Mouse (Mus musculus) CD4-positive helper T cell, adult 2 months (primary cell): Measurements from ENCODE around the gene Msln.

Experiments
- DNase-seq: peaks from one replicate; pipeline ENCODE4 v3.0.0-alpha.2; 2012; ENCODE audit warnings: low read depth, missing footprints, low spot score

The Msln gene

DNA sequence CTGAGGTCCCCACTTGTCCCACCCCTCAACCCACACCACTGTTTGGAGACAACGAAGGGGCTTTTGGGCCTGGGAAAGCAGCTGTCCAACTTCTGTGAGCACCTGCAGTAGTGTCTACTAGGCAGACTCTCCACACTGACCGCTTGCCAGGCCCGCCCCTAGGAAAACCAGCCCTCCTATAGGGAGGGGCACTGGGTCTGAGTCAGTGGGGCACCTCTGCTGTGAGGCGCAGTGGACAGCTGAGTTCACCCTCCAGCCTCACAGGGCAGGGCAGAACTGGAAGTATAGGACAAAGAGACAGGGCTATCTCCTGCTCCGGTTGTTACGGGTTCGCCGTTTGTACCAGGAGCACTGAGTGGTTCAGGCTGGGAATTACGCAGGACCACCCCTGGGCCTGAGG is at the start of gene Msln:
Gene Msln (minus strand): TSS at position 138 of the 400 bp plus-strand sequence.
- no peak for DNase-seq

DNA sequence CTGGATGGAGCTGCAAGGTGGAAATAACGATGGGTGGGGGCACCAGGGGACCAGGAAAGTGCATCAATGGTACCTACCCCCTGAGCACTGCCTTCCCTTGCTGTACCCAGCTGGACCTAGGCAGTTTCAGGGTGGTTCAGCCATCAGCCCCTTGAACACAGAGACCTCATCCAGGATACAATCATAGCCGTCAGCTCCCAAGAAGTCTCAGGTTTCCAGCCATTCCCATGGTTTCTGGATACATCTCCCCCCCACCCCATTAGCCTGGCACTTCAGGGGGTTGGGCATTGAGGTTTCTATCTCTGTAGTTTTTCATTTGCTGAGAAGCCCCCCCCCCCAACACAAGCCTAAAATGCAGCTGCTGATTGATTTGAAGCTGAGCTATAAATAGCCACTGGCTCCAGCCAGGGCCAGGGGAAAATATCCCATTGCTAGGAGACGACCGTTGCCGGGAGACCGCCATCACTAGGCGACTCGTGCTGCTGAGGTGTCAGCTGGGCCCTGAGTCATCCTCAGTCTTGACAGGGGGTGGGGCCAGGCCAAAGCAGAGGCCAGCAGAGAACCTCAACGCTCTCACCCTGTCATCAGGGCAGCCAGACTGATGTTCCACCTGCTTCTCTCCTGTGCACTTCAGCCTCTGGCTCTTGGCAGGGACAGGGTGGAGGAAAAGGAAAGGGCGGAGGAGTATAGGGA is 48.8 kb upstream of the Msln start:
- DNase-seq = no peak

DNA sequence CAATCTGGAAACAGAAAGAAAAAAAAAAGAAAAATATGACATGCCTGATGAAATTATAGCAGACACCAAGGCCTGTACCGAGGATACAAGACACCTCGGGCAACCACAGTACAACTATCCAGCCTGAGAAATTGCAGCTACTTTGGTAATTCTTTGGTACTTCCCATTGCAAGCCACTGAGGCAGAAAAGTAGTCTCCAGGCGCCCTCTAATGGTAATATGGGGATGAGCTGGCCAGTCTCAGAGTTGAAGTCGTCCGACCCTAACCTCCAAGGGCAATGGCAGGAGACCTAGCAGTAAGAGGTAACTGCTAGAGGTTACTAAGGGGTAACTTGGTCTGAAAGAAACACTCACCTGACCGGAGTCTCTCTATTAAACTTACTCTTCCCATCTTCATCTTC is 46.9 kb upstream of the Msln start:
- peak; percentile 82 for DNase-seq

DNA sequence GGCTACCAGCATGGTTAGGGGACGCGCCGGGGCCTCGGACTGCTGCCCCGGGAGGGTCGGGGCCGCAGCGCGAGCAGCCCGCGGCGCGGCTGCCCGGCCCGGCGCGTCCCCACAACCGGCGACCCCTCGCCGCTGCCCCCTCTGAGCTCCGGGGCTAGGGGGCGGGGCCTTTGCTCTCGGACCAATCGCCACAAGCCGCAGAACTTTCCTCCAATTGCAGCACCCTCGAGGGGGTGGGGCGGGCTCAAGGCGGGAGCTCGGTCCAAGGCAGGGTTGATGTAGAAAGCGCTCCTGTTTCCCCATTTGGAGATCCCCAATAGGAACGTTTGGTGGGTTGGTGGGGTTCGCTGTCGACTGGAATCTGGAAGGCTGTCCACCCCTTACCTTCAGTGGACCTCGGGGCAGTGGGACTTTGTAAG is 42.8 kb upstream of the Msln start, which contains the start of gene Metrn:
Gene Metrn (minus strand): TSS at position 186 of the 419 bp plus-strand sequence.
- peak; percentile 84 for DNase-seq

DNA sequence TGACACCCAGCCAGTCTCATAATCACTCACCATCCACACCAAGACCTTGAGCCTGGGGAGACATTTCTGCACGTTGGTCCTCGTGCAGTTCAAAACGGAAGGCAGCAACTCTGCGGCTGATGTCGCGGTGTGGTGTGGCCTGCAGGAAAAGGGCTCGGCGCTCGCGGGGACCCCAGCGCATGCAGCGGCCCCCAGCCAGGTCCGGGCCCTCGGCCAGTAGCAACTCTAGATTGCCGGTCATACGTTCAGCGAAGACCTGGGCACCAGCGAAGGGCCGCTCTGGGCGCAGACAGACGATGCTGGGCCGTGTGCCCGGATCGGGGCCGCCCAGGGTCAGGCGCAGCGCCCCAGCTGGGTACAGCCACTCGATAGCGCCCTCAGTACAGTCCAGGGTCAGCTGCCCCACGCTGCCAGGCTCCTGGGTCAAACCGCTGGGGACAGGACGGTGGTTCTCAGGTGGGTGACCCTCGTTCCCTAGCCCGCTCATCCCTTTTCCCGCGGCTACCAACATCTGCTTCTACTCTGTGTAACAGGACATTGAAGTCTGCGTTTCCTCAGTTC is 42.1 kb upstream of the Msln start:
- no peak for DNase-seq

DNA sequence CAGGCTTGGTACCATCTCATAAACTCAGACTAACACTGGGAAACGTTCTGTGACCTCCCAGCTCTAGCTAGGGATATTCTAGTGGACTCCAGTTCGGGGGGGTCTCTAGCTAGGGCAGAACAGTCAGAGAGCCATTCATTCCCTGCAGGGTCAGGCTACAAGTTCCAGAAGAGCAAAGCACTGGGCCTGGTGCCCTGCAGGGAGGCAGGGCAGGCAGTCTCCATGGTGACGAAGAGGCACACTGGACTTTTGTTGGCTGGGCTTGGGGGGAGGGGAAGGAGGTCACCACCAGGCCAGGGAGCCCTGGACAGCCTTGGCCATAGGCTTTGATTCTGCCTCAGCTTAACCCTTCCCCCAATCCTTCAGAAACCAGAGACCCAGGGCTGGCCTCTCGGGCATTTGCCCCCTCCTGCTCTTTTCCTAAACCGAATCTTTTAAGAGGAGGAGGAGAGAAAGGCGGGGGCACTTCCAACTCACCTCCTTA is 41.5 kb upstream of the Msln start, which contains the start of gene AC134908.4:
Gene AC134908.4 (minus strand): TSS at position 51 of the 484 bp plus-strand sequence.
- no peak for DNase-seq

DNA sequence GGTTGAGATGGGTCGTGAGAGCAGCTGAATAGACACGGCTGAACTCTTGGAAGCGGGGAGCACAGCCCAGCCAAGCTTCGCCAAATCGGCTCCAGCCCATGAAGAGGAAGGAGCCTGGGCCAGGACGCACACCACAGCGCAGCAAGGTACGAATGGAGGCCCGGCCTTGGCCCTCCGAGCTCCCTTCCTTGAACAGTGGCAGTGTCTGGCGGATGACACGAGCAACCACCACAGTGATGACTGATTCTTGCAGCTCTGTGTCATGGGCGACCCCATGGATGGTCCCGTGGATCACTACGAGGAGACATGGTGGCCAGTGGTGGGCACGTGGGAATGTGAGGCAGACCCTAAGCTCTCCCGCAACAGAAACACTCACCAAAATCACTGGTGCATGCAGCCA is 40.8 kb upstream of the Msln start:
- DNase-seq = no peak

DNA sequence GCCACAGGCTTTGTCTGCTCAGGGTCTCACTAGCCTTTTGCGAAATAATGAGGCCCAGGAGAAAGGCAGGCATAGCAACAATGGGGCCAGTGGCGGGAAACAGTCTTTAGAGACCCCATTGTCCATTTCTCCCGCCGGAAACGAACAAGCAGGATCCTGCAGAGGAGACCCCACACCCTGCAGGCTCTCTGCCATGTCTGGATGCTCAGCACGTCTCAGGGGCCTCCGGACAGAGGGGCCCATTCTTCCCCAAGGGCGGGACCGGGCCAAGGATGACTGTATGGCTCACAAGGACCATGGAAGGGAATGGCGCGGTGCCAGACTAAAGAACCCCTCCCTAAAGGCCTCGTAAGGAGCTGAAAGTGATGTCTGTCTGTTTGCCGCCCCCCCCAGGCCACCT is 40.0 kb upstream of the Msln start:
- no peak for DNase-seq

DNA sequence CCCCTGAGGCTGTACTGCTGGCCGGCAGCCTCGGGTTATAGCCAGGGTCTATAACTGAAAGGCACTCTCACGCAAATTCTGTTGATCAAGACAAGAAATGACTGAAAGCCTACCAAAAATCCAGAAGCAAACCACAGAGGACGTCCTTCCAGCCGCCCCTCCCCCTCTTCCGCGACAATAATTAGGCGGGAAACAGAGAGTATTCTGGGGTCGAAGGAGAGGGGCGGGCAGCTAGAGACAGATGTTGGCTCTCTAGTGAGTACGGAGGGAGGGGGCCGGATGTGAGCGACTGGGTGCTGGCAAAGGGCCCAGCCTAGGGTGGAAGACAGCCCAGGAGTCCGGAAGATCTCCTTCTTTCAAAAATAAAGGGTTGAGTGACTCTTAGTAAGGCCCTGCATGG is 38.4 kb upstream of the Msln start, which contains the start of gene Fam173a:
Gene Fam173a (minus strand): TSS at position 287 of the 400 bp plus-strand sequence.
- DNase-seq = peak; percentile 88

DNA sequence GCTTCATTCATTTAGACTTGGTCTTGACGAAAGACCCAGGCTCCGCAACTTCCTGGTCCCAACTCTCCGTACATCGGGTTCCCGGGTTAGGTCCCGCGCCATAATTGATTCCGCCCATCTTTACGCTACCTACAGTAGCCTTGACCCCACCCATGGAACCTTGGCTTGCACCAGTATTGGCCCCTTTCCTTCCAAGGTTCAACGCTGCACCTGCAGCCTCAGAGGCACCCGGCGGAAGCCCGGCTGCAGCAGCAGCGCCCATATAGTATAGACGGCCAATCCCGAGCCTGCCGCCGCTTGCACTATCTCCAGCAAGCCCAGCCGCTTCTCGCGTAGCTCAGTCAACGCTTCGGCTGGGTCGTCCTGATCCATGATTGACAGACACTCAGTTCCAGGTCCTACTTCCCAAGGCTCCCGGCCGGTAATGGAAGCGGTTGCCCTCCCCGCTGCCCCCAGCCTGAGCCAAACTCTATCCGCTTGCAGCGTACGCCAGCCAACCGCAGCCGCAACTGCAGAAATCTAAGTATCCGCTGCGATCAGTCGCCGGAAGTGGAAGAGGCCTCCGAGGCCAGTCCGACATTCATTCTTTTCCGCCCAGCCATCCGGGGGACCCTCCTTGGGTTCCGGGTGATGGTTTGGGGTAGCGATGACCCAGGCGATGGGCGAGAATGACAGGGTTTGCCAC is 37.8 kb upstream of the Msln start:
- DNase-seq = peak; percentile 90

DNA sequence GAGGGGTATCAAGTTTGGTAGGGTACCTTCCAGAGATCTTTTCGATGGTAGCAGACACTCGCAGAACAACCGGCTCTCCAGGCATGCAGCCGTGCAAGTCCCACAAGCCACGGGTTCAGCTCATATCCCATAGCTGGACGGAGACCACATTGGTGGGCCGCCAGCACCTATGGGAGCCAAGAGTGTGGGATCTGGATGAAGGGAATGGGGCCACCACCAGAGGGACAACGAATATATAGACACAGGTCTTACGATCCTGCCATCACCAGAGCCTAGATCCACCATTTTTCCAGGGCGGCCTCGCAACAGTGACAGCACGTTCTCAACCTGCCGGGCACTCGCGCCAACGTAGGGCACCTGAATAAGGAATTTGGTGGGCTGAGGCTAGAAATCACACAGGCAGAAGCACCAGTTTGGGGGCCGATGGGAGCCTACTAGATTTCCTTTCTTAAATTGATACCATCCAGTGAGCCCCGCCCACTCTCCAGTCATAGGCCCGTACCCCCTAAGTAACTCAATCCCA is 37.2 kb upstream of the Msln start:
- no peak for DNase-seq

DNA sequence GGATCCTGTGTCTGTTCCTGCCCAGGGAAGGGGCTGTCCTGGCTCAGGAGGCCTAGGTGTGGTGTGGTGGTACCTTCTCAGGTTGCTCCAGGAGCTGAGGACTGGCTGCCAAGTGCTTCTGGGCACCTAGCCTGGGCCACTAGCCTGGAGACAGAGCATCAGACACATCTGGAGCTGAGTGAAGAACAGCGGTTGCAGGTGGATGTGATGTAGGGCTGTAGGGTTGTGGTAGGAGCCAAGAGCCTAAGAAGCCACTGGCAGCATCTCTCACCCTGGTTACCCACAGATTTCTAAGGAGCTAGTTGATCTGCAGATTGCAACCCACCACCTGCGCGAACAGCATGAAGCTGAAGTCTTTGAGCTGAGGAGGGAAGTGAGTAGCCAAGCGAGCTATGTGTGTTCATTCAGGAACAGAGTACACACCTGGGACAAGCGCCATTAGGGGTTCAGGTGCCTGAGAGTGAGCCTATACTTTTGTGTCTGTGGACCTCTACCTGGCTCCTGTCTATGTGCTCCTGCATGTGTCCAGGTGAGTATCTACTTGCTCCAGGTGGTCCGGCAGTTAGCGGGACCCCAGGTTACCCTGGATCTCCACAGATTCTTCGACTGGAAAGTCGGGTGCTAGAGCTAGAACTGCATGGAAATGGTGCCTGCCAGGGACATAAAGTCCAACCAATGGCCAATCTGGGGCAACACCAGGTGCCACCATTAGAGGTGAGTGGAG is 32.8 kb upstream of the Msln start:
- DNase-seq = no peak

DNA sequence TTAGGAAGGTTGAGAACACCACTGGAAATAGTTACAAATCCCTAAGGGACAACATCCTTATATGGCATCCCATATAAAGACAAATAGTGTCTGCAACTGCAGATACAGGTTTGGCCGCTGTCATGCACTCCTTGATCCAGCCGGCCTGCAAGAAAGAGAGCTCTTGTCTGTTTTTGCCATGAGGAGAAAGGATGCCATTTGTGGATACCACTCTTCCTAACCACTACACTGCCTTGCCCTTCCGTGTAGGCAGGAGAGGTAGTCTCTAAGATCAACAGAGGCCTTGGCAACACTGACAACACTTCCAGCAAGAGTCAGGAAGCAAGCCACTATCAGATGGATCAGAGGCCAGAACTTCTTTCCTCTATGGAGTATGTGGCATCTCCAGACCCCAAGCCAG is 32.1 kb upstream of the Msln start, which contains the start of gene Ccdc78:
Gene Ccdc78 (plus strand): TSS at position 301 of the 400 bp plus-strand sequence.
- DNase-seq = no peak

DNA sequence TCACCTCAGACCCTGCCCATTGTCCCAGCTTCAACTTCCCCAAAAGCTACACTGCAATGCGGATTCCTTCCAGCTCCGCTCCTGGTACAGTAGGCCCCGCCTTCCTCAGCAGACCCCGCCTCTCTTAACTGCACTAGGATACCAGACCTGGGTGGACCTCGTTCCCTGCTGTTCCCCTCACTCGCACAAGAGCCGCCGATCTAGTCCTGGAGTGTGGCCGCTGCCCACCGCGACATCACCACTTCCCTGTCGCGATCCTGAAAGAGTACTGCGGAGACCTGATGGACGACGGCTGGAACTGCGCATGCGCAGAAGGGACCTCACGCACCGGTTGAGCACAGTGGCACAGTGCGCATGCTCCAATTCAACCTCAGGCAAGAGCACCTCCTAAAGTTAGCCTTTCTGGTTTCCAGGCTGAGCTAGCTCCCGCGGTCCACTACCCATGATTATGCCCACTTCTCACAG is 31.1 kb upstream of the Msln start, which contains the start of gene Haghl:
Gene Haghl (minus strand): TSS at position 393 of the 465 bp plus-strand sequence.
- peak; percentile 94 for DNase-seq

DNA sequence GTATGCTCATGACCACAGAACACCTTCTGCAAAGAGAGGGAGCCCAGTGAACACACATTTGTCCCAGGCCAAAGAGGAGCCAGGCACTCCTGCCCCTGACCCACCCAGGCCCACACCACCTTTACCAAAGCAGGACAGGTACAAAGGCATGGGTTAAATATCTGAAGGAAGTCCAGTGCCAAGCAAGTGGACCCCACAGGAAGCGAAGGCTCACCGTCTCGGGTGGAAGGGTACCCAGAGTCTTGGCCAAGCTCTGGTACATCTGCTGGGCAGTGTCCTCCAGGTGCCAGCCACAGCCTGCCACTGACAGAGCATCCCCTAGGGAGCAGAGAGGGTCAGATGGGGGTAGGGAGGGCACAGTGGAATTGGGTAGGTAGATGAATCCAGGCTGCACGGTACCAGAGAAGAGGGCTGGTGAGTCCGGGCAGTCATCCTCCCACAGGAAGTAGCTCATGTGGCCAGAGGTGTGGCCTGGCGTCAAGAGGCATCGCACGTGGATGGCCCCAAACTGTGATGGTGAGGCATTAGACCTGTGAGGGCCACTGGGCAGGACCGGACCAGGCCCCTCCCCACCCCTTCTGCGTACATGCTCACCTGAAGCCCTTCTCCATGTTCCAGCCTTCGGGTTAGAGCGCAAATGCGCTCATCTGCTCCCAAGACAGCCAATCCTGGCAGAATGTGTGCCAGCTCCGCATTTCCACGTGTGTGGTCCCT is 29.8 kb upstream of the Msln start:
- no peak for DNase-seq

DNA sequence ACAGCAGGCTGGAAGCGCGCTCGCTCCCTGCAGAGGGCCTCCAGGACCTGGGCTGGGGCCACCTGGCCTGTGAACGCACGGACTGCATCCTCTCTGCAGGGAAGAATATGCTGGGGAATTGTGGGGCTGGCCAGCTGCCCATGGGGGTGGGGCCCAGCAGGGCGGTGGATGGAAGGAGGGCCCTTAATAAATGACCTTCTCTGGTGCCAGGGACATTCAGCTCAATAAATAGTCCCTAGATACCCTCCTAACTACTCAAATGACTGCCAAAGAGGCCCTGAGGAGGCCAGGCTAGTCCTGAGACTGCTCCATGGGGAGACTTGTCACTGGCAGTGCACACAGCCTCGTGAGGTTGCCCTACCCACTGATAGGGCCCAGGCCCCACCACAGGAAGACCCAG is 28.9 kb upstream of the Msln start:
- no peak for DNase-seq

DNA sequence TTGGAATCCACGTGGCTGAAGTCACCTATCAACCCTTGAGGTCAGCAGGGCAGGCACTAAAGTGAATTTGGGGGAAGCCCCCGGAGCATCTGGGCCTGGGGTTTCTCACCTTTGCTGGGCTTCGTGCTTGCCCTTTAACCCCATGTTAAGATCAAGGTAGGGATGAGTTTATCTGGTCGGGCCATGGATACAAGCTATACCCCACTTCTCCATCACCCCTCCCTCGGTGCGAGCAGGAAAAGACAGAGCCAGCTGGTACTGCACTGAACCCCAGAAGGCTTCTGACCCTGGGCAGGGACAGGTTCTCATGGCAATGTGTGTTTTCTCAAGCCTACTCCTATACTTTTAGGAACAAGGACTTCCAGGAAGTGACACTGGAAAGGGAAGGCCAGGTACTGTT is 27.2 kb upstream of the Msln start:
- DNase-seq = no peak

DNA sequence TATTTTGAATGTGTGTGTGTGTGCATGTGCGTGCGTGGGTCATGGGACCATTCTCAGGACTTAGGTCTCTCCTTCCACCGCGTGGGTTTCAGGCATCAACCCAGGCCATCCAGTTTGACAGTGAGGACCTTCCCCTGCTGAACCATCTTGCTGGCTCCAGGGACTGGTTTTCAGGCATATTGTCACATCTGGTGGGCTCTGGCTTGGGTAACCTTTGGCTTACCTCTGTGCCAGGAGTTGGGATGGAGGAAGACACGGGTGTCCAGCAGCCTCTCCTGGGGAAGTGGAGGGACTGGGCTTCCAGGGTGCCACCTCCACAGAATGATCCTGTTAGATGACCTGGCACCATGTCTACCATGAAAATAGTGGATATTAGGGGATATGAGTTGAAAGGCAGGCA is 23.8 kb upstream of the Msln start:
- DNase-seq = no peak

DNA sequence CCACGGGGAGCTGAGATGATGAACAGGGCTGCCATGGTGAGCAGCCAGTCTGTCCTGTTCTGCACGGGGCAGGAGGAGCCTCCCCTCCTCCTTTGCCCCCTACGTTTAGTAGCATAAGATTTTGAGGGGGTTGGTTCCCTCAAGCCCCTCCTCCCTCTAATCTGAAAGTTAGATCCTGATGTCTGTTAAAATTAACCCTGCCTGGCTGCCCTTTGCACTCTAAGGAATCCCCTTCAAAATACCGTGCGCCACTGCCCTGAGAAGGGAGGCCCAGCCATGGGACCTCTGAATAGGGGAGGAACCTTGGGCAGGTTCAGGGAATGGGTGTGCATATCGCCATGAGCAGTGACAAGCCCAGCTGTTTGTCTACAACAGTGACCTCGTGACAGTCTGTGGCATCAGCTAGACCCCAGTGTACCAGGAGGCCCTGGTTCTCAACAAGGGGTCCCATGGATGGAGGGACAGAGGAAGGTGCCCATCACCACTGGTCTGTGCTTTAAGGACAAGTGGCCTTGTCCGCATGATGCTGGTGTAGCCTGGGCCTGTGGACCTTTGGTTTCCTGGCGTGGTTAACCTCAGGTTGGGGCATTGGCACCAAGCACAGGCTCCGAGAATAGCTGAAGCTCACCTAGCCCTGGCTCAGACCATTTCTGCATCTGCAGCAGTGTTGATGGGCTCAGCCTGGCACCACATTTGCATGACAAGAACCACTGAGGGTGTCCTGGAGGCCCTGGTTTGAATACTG is 21.3 kb upstream of the Msln start:
- no peak for DNase-seq

DNA sequence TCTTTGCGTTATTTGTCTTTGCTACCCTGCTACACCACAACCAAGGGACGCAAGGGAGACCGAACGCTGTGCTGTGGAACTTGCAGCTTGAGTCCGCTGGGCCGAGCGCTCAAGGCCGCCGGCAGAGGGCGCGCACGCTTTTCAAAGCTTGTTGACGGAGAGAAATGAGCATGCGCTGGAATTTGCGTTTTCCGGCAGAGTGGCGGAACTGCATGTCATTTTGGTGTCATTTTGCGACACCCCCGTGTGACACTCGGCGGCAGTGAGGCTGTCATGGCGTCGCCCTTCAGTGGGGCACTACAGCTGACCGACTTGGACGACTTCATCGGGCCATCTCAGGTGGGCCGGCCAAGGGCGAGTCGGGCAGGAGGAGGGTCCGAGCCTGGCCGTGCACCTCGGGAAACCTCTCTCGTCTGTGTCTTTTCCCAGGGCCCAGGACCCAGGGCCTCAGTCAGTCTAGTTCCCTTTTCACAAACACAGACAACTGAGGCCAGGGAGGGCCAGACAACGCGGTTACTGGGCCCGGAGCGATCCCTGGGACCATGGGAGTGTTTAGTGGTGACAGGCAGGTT is 19.5 kb upstream of the Msln start, which contains the start of gene Narfl:
Gene Narfl (plus strand): TSS at position 228 of the 572 bp plus-strand sequence.
- DNase-seq = peak; percentile 96
